Mouse (Mus musculus) heart, embryonic 15.5 days (tissue): ENCODE data around the gene Phactr2. TPM values are rescaled to one million over a fixed set of nuclear protein-coding genes. Genes with fewer than 3 reads are reported as not detected.

ENCODE experiments used
- polyA plus RNA-seq: library from polyadenylated mRNA; unstranded; fragments of >200 nt; fragmentation: Nextera tagmentation; extraction: Ambion mirVana; gene quantifications from 2 replicates; pipeline ENCODE4 v1.2.1, GENCODE M21; 2015

Phactr2 gene
- polyA plus RNA-seq, 1 experiment from 2014 or later = 51.1 TPM

Other genes starting within 250 kb of the Phactr2 start
- gene Fuca2, start 25.1 kb upstream of the Phactr2 start, polyA plus RNA-seq = 78.9 and 82.5 TPM in 2 replicates
- gene Adat2, start 78.5 kb upstream of the Phactr2 start, polyA plus RNA-seq = 2.2 and 2.4 TPM in 2 replicates
- gene Pex3, start 78.7 kb upstream of the Phactr2 start, polyA plus RNA-seq = 17.4 and 19.4 TPM in 2 replicates